Mouse (Mus musculus): Measurements from ENCODE around the gene Wipi1.

DNA sequence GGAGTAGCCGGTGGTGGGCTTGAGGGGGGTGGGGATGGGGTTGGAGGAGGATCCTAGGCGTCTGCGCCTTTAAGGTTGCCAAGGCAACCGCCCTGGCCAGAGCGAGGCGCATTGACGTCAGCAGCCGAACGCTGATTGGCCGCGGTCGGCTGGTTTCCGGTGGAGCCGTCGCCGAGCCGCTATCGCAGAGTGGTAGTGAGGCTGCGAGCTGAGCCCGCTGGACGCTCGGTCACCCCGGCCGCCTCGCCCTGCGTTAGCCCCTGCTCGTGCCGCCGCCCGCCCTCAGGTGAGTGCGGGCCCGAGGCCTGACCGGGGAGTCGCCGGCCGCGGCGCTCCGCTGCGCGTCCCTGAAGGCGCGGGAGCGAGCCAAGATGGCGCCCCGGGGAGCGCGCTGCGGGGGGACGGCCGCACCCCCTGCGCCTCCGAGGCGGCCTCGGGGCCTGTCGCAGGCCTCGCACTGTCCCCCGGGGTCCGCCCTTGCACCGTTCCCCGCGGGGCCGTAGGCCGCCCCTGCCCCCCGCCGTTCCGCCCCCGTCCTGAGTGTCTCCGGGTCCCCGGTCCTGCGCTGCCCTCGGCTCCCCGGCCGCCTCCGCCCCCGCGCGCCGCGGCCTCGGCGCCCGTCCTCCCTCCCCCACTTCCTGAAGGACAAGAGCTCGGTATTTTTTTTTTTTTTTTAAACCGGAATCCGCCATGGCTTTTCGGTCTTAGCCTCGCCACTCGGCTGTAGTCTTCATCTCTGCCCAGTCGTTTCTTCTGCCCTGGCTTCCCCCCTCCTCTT is 39.2 kb upstream of the Wipi1 start:
- TF ChIP-seq CTCF (IDR thresholded peaks at IDR 0.05; ENCODE audit: low read depth, low read length): no peak
- TF ChIP-seq EP300 (IDR thresholded peaks at IDR 0.05; ENCODE audit: insufficient read depth, low read depth, low read length): no peak
- no peak for TF ChIP-seq POLR2A (IDR thresholded peaks at IDR 0.05; ENCODE audit: insufficient read depth, low read length)
